Mouse (Mus musculus) intestine, embryonic 15.5 days (tissue): Measurements from ENCODE around the gene Lrch1. TPM values are rescaled to one million over a fixed set of nuclear protein-coding genes. Genes with fewer than 3 reads are reported as not detected.

ENCODE experiments used
- ATAC-seq: fragments of 200-750 bp; cut with Nextera tagmentation; 2 replicates; pipeline ENCODE4 v1.8.0; 2017; ENCODE audit warnings: moderate TSS enrichment, moderate library complexity
- H3K27ac ChIP-seq: fragments of 300-500 bp; sonication (generic); 2 replicates; pipeline ENCODE4 v1.5.1; 2015; ENCODE audit warnings: mild to moderate bottlenecking, inconsistent platforms
- H3K27me3 ChIP-seq: fragments of 300-500 bp; sonication (generic); replicated peaks from 2 replicates; pipeline ENCODE4 v1.6.1; 2015; ENCODE audit warnings: inconsistent platforms
- H3K36me3 ChIP-seq: fragments of 300-500 bp; sonication (generic); 2 replicates; pipeline ENCODE4 v1.6.1; 2015; ENCODE audit warnings: inconsistent platforms
- H3K4me1 ChIP-seq: fragments of 300-500 bp; sonication (generic); replicated peaks from 2 replicates; pipeline ENCODE4 v1.6.1; 2015; ENCODE audit warnings: inconsistent platforms
- H3K4me2 ChIP-seq: fragments of 300-500 bp; sonication (generic); replicated peaks from 2 replicates; pipeline ENCODE4 v1.6.1; 2015; ENCODE audit warnings: mild to moderate bottlenecking, inconsistent platforms
- H3K4me3 ChIP-seq: fragments of 300-500 bp; sonication (generic); replicated peaks from 2 replicates; pipeline ENCODE4 v1.5.1; 2015; ENCODE audit warnings: inconsistent platforms
- H3K9ac ChIP-seq: fragments of 300-500 bp; sonication (generic); 2 replicates; pipeline ENCODE4 v1.6.1; 2015; ENCODE audit warnings: inconsistent platforms
- H3K9me3 ChIP-seq: fragments of 300-500 bp; sonication (generic); 2 replicates; pipeline ENCODE4 v1.6.1; 2016; ENCODE audit warnings: inconsistent platforms
- WGBS: fragments of 180-500 bp; shearing (Covaris S2); methylation state at CpG from one replicate; pipeline ENCODE4 v1.1.7; 2015; 5-methylcytosine and 5-hydroxymethylcytosine counted together
- polyA plus RNA-seq: library from polyadenylated mRNA; unstranded; fragments of >200 nt; fragmentation: Nextera tagmentation; extraction: Ambion mirVana; gene quantifications from 2 replicates; pipeline ENCODE4 v1.2.1, GENCODE M21; 2015

Lrch1 gene
- polyA plus RNA-seq, 1 experiment from 2014 or later, result 12.5 TPM

- no peak overlapping the region for H3K9ac ChIP-seq
- no peak for ATAC-seq
- WGBS, result 90% methylated on average over 2 of the region's 2 CpGs
- peaks cover 17% of the 10 kb centered on the region; the same call in 1 of the 2 replicates for H3K4me1 ChIP-seq
- H3K27me3 ChIP-seq, result no peaks in the 10 kb centered on the region
- H3K4me2 ChIP-seq, result no peak overlapping the region
- no peaks in the 10 kb centered on the region for H3K9me3 ChIP-seq
- H3K4me3 ChIP-seq, result no peak overlapping the region
- H3K36me3 ChIP-seq, result no peaks in the 10 kb centered on the region
- no peak overlapping the region for H3K27ac ChIP-seq
These were observed 17.9 kb downstream of the Lrch1 start for GRCm38 (mm10) chr14:74929739-74930138.

GRCm38 (mm10) chr14:74928809-74929432 lies 18.8 kb downstream of the Lrch1 start:
- H3K4me3 ChIP-seq, result no peak overlapping the region
- no peak for ATAC-seq
- no peaks in the 10 kb centered on the region for H3K27me3 ChIP-seq
- peaks cover 20% of the 10 kb centered on the region; the same call in 1 of the 2 replicates for H3K4me1 ChIP-seq
- 86% methylated on average over 8 of the region's 8 CpGs for WGBS
- H3K9ac ChIP-seq, result no peak overlapping the region
- no peaks in the 10 kb centered on the region for H3K36me3 ChIP-seq
- no peaks in the 10 kb centered on the region for H3K9me3 ChIP-seq
- H3K27ac ChIP-seq, result no peak overlapping the region
- no peak overlapping the region for H3K4me2 ChIP-seq

- no peak overlapping the region for H3K4me3 ChIP-seq
- H3K27ac ChIP-seq, result no peak overlapping the region
- H3K4me2 ChIP-seq, result no peak overlapping the region
- H3K9me3 ChIP-seq, result no peaks in the 10 kb centered on the region
- 46% methylated on average over 11 of the region's 11 CpGs for WGBS
- ATAC-seq, result no peak
- H3K4me1 ChIP-seq, result peaks cover 22% of the 10 kb centered on the region; the same call in 1 of the 2 replicates
- H3K36me3 ChIP-seq, result no peaks in the 10 kb centered on the region
- no peak overlapping the region for H3K9ac ChIP-seq
- no peaks in the 10 kb centered on the region for H3K27me3 ChIP-seq
These were observed 20.6 kb downstream of the Lrch1 start for GRCm38 (mm10) chr14:74926899-74927571.

- Histone ChIP-seq H3K9me3 (no peaks in the 10 kb centered on the region), H3K4me3 (no peak overlapping the region), H3K27ac (no peak overlapping the region), H3K27me3 (no peaks in the 10 kb centered on the region), H3K36me3 (no peaks in the 10 kb centered on the region), H3K9ac (no peak overlapping the region), H3K4me2 (no peak overlapping the region), H3K4me1 (peaks cover 26% of the 10 kb centered on the region; the same call in 1 of the 2 replicates)
- 61% methylated on average over 9 of the region's 9 CpGs for WGBS
- ATAC-seq, result no peak
These were observed 21.6 kb downstream of the Lrch1 start for GRCm38 (mm10) chr14:74925951-74926517.

GRCm38 (mm10) chr14:74924521-74924920 lies 23.2 kb downstream of the Lrch1 start:
- peak; percentile 50; the same call in 1 of the 2 replicates for ATAC-seq
- 73% methylated on average over 3 of the region's 3 CpGs for WGBS
- Histone ChIP-seq H3K27ac (no peak overlapping the region), H3K27me3 (no peaks in the 10 kb centered on the region), H3K4me1 (peaks cover 30% of the 10 kb centered on the region; the same call in 1 of the 2 replicates), H3K9ac (no peak overlapping the region), H3K4me3 (no peak overlapping the region), H3K9me3 (no peaks in the 10 kb centered on the region), H3K4me2 (no peak overlapping the region), H3K36me3 (no peaks in the 10 kb centered on the region)

GRCm38 (mm10) chr14:74924031-74924430 lies 23.6 kb downstream of the Lrch1 start:
- 44% methylated on average over 2 of the region's 2 CpGs for WGBS
- Histone ChIP-seq H3K4me1 (peaks cover 30% of the 10 kb centered on the region; the same call in 1 of the 2 replicates), H3K36me3 (no peaks in the 10 kb centered on the region), H3K9me3 (no peaks in the 10 kb centered on the region), H3K4me2 (no peak overlapping the region), H3K27me3 (no peaks in the 10 kb centered on the region), H3K9ac (no peak overlapping the region), H3K27ac (0 out of 2 replicates have a peak overlapping the region, but pooled peaks have one; percentile 20), H3K4me3 (no peak overlapping the region)
- ATAC-seq, result peak; percentile 68

- Histone ChIP-seq H3K4me3 (no peak overlapping the region), H3K36me3 (no peaks in the 10 kb centered on the region), H3K27me3 (no peaks in the 10 kb centered on the region), H3K4me1 (peaks cover 35% of the 10 kb centered on the region; the same call in 1 of the 2 replicates), H3K4me2 (no peak overlapping the region), H3K27ac (no peak overlapping the region), H3K9me3 (no peaks in the 10 kb centered on the region), H3K9ac (no peak overlapping the region)
- WGBS, result 61% methylated on average over 12 of the region's 12 CpGs
- no peak for ATAC-seq
These were observed 25.5 kb downstream of the Lrch1 start for GRCm38 (mm10) chr14:74922039-74922736.

GRCm38 (mm10) chr14:74921471-74921870 lies 26.2 kb downstream of the Lrch1 start:
- H3K36me3 ChIP-seq, result no peaks in the 10 kb centered on the region
- no peak overlapping the region for H3K4me2 ChIP-seq
- ATAC-seq, result no peak
- no peak overlapping the region for H3K4me3 ChIP-seq
- H3K27me3 ChIP-seq, result no peaks in the 10 kb centered on the region
- 83% methylated on average over 9 of the region's 9 CpGs for WGBS
- H3K9me3 ChIP-seq, result no peaks in the 10 kb centered on the region
- no peak overlapping the region for H3K9ac ChIP-seq
- H3K4me1 ChIP-seq, result peaks cover 28% of the 10 kb centered on the region; the same call in 1 of the 2 replicates
- H3K27ac ChIP-seq, result no peak overlapping the region

- H3K4me1 ChIP-seq, result peaks cover 39% of the 10 kb centered on the region
- no peaks in the 10 kb centered on the region for H3K9me3 ChIP-seq
- H3K4me3 ChIP-seq, result no peak overlapping the region
- ATAC-seq, result no peak
- no peak overlapping the region for H3K9ac ChIP-seq
- H3K27ac ChIP-seq, result no peak overlapping the region
- 74% methylated on average over 7 of the region's 7 CpGs for WGBS
- H3K4me2 ChIP-seq, result no peak overlapping the region
- H3K27me3 ChIP-seq, result no peaks in the 10 kb centered on the region
- no peaks in the 10 kb centered on the region for H3K36me3 ChIP-seq
These were observed 28.5 kb downstream of the Lrch1 start for GRCm38 (mm10) chr14:74919132-74919531.

- Histone ChIP-seq H3K4me2 (no peak overlapping the region), H3K9ac (no peak overlapping the region), H3K9me3 (no peaks in the 10 kb centered on the region), H3K4me1 (peaks cover 41% of the 10 kb centered on the region), H3K4me3 (no peak overlapping the region), H3K27me3 (no peaks in the 10 kb centered on the region), H3K27ac (no peak overlapping the region), H3K36me3 (no peaks in the 10 kb centered on the region)
- no peak for ATAC-seq
- 83% methylated on average over 5 of the region's 5 CpGs for WGBS
These were observed 29.1 kb downstream of the Lrch1 start for GRCm38 (mm10) chr14:74918521-74919103.

- Histone ChIP-seq H3K4me1 (peaks cover 43% of the 10 kb centered on the region), H3K4me2 (no peak overlapping the region), H3K4me3 (no peak overlapping the region), H3K9me3 (no peaks in the 10 kb centered on the region), H3K36me3 (no peaks in the 10 kb centered on the region), H3K27ac (no peak overlapping the region), H3K27me3 (no peaks in the 10 kb centered on the region), H3K9ac (no peak overlapping the region)
- 75% methylated on average over 5 of the region's 5 CpGs for WGBS
- ATAC-seq, result no peak
These were observed 30.1 kb downstream of the Lrch1 start for GRCm38 (mm10) chr14:74917504-74918124.
